Mouse (Mus musculus) olfactory bulb, adult 2 months (tissue): ENCODE data around the gene Rab24.

Experiments
- CTCF ChIP-seq: fragments of 200-500 bp; IDR thresholded peaks from 2 replicates; pipeline ENCODE4 v1.5.1; 2012; ENCODE audit warnings: low read depth, mild to moderate bottlenecking, low read length, moderate library complexity; ENCODE audit not compliant: insufficient read depth
- POLR2A ChIP-seq: fragments of 200-500 bp; IDR thresholded peaks from 2 replicates; pipeline ENCODE4 v1.6.1; 2012; ENCODE audit warnings: mild to moderate bottlenecking, low read depth, low read length, moderate library complexity; ENCODE audit not compliant: insufficient read depth

- TF ChIP-seq CTCF: no peak
- TF ChIP-seq POLR2A: no peak
These were observed 44.1 kb downstream of the Rab24 start for GRCm38 (mm10) chr13:55277646-55278045.
